Mouse (Mus musculus): ENCODE measurements around the gene Rap1gap. TPM values are rescaled to one million over a fixed set of nuclear protein-coding genes. Genes with fewer than 3 reads are reported as not detected.

Rap1gap gene
- polyA plus RNA-seq, 1 experiment from 2014 or later: 1.3 TPM

- Histone ChIP-seq H3K4me3 (ENCODE audit: inconsistent target) (no peak overlapping the region), H3K36me3 (ENCODE audit: inconsistent target) (no peaks in the 10 kb centered on the region), H3K79me2 (ENCODE audit: inconsistent target) (no peaks in the 10 kb centered on the region), H3K27ac (no peak overlapping the region)
- WGBS (ENCODE audit: missing documents): 72% methylated on average over 10 of the region's 10 CpGs
These were observed 27.8 kb downstream of the Rap1gap start for GRCm38 (mm10) chr4:137692107-137692902.

GRCm38 (mm10) chr4:137695300-137695699 is 30.8 kb downstream of the Rap1gap start:
- Histone ChIP-seq H3K4me3 (ENCODE audit: inconsistent target) (no peak overlapping the region), H3K79me2 (ENCODE audit: inconsistent target) (no peaks in the 10 kb centered on the region), H3K27ac (no peak overlapping the region), H3K36me3 (ENCODE audit: inconsistent target) (no peaks in the 10 kb centered on the region)
- WGBS (ENCODE audit: missing documents): 90% methylated on average over 8 of the region's 8 CpGs

- Histone ChIP-seq H3K36me3 (ENCODE audit: inconsistent target) (no peaks in the 10 kb centered on the region), H3K27ac (no peak overlapping the region), H3K4me3 (ENCODE audit: inconsistent target) (no peak overlapping the region), H3K79me2 (ENCODE audit: inconsistent target) (no peaks in the 10 kb centered on the region)
- WGBS (ENCODE audit: missing documents): 34% methylated on average over 4 of the region's 4 CpGs
These were observed 31.4 kb downstream of the Rap1gap start for GRCm38 (mm10) chr4:137695900-137696299.

GRCm38 (mm10) chr4:137697156-137697885 is 32.8 kb downstream of the Rap1gap start:
- Histone ChIP-seq H3K36me3 (ENCODE audit: inconsistent target) (no peaks in the 10 kb centered on the region), H3K27ac (no peak overlapping the region), H3K4me3 (ENCODE audit: inconsistent target) (no peak overlapping the region), H3K79me2 (ENCODE audit: inconsistent target) (no peaks in the 10 kb centered on the region)
- 94% methylated on average over 12 of the region's 13 CpGs for WGBS (ENCODE audit: missing documents)

- Histone ChIP-seq H3K79me2 (ENCODE audit: inconsistent target) (no peaks in the 10 kb centered on the region), H3K36me3 (ENCODE audit: inconsistent target) (no peaks in the 10 kb centered on the region), H3K27ac (no peak overlapping the region), H3K4me3 (ENCODE audit: inconsistent target) (no peak overlapping the region)
- 78% methylated on average over 7 of the region's 7 CpGs for WGBS (ENCODE audit: missing documents)
These were observed 33.8 kb downstream of the Rap1gap start for GRCm38 (mm10) chr4:137698076-137698985.

- Histone ChIP-seq H3K36me3 (ENCODE audit: inconsistent target) (no peaks in the 10 kb centered on the region), H3K4me3 (ENCODE audit: inconsistent target) (no peak overlapping the region), H3K79me2 (ENCODE audit: inconsistent target) (no peaks in the 10 kb centered on the region), H3K27ac (no peak overlapping the region)
- 74% methylated on average over 20 of the region's 21 CpGs for WGBS (ENCODE audit: missing documents)
These were observed 35.0 kb downstream of the Rap1gap start for GRCm38 (mm10) chr4:137699264-137700211.

- WGBS (ENCODE audit: missing documents): 78% methylated on average over 6 of the region's 6 CpGs
- Histone ChIP-seq H3K79me2 (ENCODE audit: inconsistent target) (no peaks in the 10 kb centered on the region), H3K27ac (no peak overlapping the region), H3K36me3 (ENCODE audit: inconsistent target) (no peaks in the 10 kb centered on the region), H3K4me3 (ENCODE audit: inconsistent target) (no peak overlapping the region)
These were observed 36.4 kb downstream of the Rap1gap start for GRCm38 (mm10) chr4:137700960-137701359.

- H3K4me3 ChIP-seq (ENCODE audit: inconsistent target): no peak overlapping the region
- WGBS (ENCODE audit: missing documents): 68% methylated on average over 5 of the region's 5 CpGs
- H3K36me3 ChIP-seq (ENCODE audit: inconsistent target): no peaks in the 10 kb centered on the region
- H3K27ac ChIP-seq: no peak overlapping the region
- no peaks in the 10 kb centered on the region for H3K79me2 ChIP-seq (ENCODE audit: inconsistent target)
These were observed 38.6 kb downstream of the Rap1gap start for GRCm38 (mm10) chr4:137703077-137703476.

GRCm38 (mm10) chr4:137704561-137704960 is 40.0 kb downstream of the Rap1gap start:
- WGBS (ENCODE audit: missing documents): 67% methylated on average over 2 of the region's 2 CpGs
- Histone ChIP-seq H3K79me2 (ENCODE audit: inconsistent target) (no peaks in the 10 kb centered on the region), H3K36me3 (ENCODE audit: inconsistent target) (no peaks in the 10 kb centered on the region), H3K4me3 (ENCODE audit: inconsistent target) (no peak overlapping the region), H3K27ac (no peak overlapping the region)

GRCm38 (mm10) chr4:137705379-137705778 is 40.9 kb downstream of the Rap1gap start:
- Histone ChIP-seq H3K27ac (no peak overlapping the region), H3K4me3 (ENCODE audit: inconsistent target) (no peak overlapping the region), H3K36me3 (ENCODE audit: inconsistent target) (no peaks in the 10 kb centered on the region), H3K79me2 (ENCODE audit: inconsistent target) (no peaks in the 10 kb centered on the region)
- 84% methylated on average over 5 of the region's 5 CpGs for WGBS (ENCODE audit: missing documents)

- 87% methylated on average over 7 of the region's 7 CpGs for whole genome bisulfite sequencing (ENCODE audit: missing documents)
- no peaks in the 10 kb centered on the region for H3K36me3 ChIP-seq (ENCODE audit: inconsistent target)
- H3K27ac ChIP-seq: no peak overlapping the region
- H3K79me2 ChIP-seq (ENCODE audit: inconsistent target): no peaks in the 10 kb centered on the region
- H3K4me3 ChIP-seq (ENCODE audit: inconsistent target): no peak overlapping the region
These were observed 42.0 kb downstream of the Rap1gap start for GRCm38 (mm10) chr4:137706510-137706909.

- Histone ChIP-seq H3K79me2 (ENCODE audit: inconsistent target) (no peaks in the 10 kb centered on the region), H3K27ac (no peak overlapping the region), H3K36me3 (ENCODE audit: inconsistent target) (no peaks in the 10 kb centered on the region), H3K4me3 (ENCODE audit: inconsistent target) (no peak overlapping the region)
- 9% methylated on average over 40 of the region's 52 CpGs for WGBS (ENCODE audit: missing documents)
These were observed 42.9 kb downstream of the Rap1gap start for GRCm38 (mm10) chr4:137707216-137707990.

GRCm38 (mm10) chr4:137712963-137713362 is 48.4 kb downstream of the Rap1gap start:
- no peak overlapping the region for H3K27ac ChIP-seq
- no peaks in the 10 kb centered on the region for H3K36me3 ChIP-seq (ENCODE audit: inconsistent target)
- H3K4me3 ChIP-seq (ENCODE audit: inconsistent target): no peak overlapping the region
- 73% methylated on average over 13 of the region's 13 CpGs for WGBS (ENCODE audit: missing documents)
- no peaks in the 10 kb centered on the region for H3K79me2 ChIP-seq (ENCODE audit: inconsistent target)
